Mouse (Mus musculus) adrenal gland, postnatal 4 days (tissue): ENCODE measurements at regions not wholly inside any gene's neighbourhood (a gene's known extent, or its start where the extent isn't known, plus 50 kb on each side); places are given as distances from the start of the nearest gene placed in this dataset.

Experiments
- DNase-seq, 2 experiments: peaks; one replicate each; pipeline ENCODE4 v3.0.0; 2021 to 2022; ENCODE audit warnings: low spot score in 2 of 2, mixed read lengths in 2 of 2

- no peak for DNase-seq
Observed at GRCm38 (mm10) chr2:133221762-133222556, 276.3 kb upstream of the Fermt1 start.

- DNase-seq, result no peak
Observed at GRCm38 (mm10) chr2:133235175-133235920, 289.6 kb upstream of the Fermt1 start.

- DNase-seq, result no peak
Observed at GRCm38 (mm10) chr2:133252131-133252530, 299.8 kb upstream of the Bmp2 start.

GRCm38 (mm10) chr2:133274424-133274823, 277.5 kb upstream of the Bmp2 start:
- no peak for DNase-seq

GRCm38 (mm10) chr2:133278546-133278945, 273.4 kb upstream of the Bmp2 start:
- DNase-seq, result no peak

GRCm38 (mm10) chr2:133279275-133279674, 272.7 kb upstream of the Bmp2 start:
- no peak for DNase-seq

GRCm38 (mm10) chr2:133282692-133283091, 269.3 kb upstream of the Bmp2 start:
- no peak for DNase-seq

- DNase-seq, result no peak
Observed at GRCm38 (mm10) chr2:133283709-133284108, 268.2 kb upstream of the Bmp2 start.

GRCm38 (mm10) chr2:133294136-133294535, 257.8 kb upstream of the Bmp2 start:
- no peak for DNase-seq

GRCm38 (mm10) chr2:133305936-133306335, 246.0 kb upstream of the Bmp2 start:
- no peak for DNase-seq

- no peak for DNase-seq
Observed at GRCm38 (mm10) chr2:133311001-133311400, 241.0 kb upstream of the Bmp2 start.

- no peak for DNase-seq
Observed at GRCm38 (mm10) chr2:133326290-133327050, 225.5 kb upstream of the Bmp2 start.

GRCm38 (mm10) chr2:133327653-133328052, 224.3 kb upstream of the Bmp2 start:
- no peak for DNase-seq

- no peak for DNase-seq
Observed at GRCm38 (mm10) chr2:133336177-133336901, 215.6 kb upstream of the Bmp2 start.

- DNase-seq, result no peak
Observed at GRCm38 (mm10) chr2:133338150-133338549, 213.8 kb upstream of the Bmp2 start.

GRCm38 (mm10) chr2:133341352-133341751, 210.6 kb upstream of the Bmp2 start:
- DNase-seq, result no peak

GRCm38 (mm10) chr2:133345964-133346788, 205.8 kb upstream of the Bmp2 start:
- no peak for DNase-seq

- DNase-seq, result no peak
Observed at GRCm38 (mm10) chr2:133346789-133347424, 205.1 kb upstream of the Bmp2 start.

- DNase-seq, result no peak
Observed at GRCm38 (mm10) chr2:133351306-133351705, 200.7 kb upstream of the Bmp2 start.

- no peak for DNase-seq
Observed at GRCm38 (mm10) chr2:133352800-133353199, 199.2 kb upstream of the Bmp2 start.
